Mouse (Mus musculus) CH12.LX (cell line): ENCODE data around the gene Wnt1. TPM values are rescaled to one million over a fixed set of nuclear protein-coding genes. Genes with fewer than 3 reads are reported as not detected.

ENCODE experiments used
- DNase-seq: peaks from one replicate; pipeline ENCODE4 v3.0.0-alpha.2; 2013; ENCODE audit errors: extremely low read depth
- H3K27ac ChIP-seq: 2 replicates; pipeline ENCODE4 v1.5.1; 2012; ENCODE audit warnings: low read depth, mild to moderate bottlenecking, control low read depth, moderate library complexity; ENCODE audit not compliant: insufficient read depth
- H3K27me3 ChIP-seq: replicated peaks from 2 replicates; pipeline ENCODE3; 2012; ENCODE audit warnings: inconsistent platforms
- H3K36me3 ChIP-seq, 2 experiments: replicated peaks in 1 of 2; 2 replicates each; pipeline versions ENCODE3 to v1.6.1; 2012; ENCODE audit warnings: inconsistent platforms in 1 of 2, low read length in 1 of 2, mild to moderate bottlenecking in 1 of 2, mixed read lengths in 1 of 2, moderate library complexity in 1 of 2; ENCODE audit not compliant: control insufficient read depth in 1 of 2, insufficient read depth in 1 of 2
- H3K4me1 ChIP-seq, 2 experiments: 2 replicates each; pipeline ENCODE4 v1.6.1; 2012; ENCODE audit warnings: inconsistent platforms in 1 of 2, moderate library complexity in 1 of 2; ENCODE audit not compliant: insufficient read depth in 2 of 2, control insufficient read depth in 1 of 2
- H3K4me2 ChIP-seq: 2 replicates; pipeline ENCODE4 v1.6.1; 2012; ENCODE audit warnings: low read depth, mild to moderate bottlenecking, control low read depth; ENCODE audit not compliant: poor library complexity, insufficient read depth, severe bottlenecking
- H3K4me3 ChIP-seq, 3 experiments: fragments of 150-350 bp in 1 of 3; sonication (generic) in 1 of 3; replicated peaks in 1 of 3; 2 replicates each; pipeline versions ENCODE3 to v1.5.1; 2011 to 2012; ENCODE audit warnings: low read depth in 2 of 3, low read length in 2 of 3, mild to moderate bottlenecking in 2 of 3, moderate library complexity in 2 of 3, control low read depth in 1 of 3, improper control_type of control experiment in 1 of 3, inconsistent platforms in 1 of 3, mixed read lengths in 1 of 3; ENCODE audit not compliant: poor library complexity in 1 of 3
- H3K79me2 ChIP-seq: replicated peaks from 2 replicates; pipeline ENCODE4 v1.6.1; 2012; ENCODE audit warnings: mild to moderate bottlenecking, moderate library complexity; ENCODE audit not compliant: control insufficient read depth, poor library complexity, insufficient read depth, severe bottlenecking; ENCODE audit errors: extremely low read depth
- H3K9ac ChIP-seq: 2 replicates; pipeline ENCODE4 v1.6.1; 2012; ENCODE audit warnings: low read depth, mild to moderate bottlenecking, control low read depth, moderate library complexity; ENCODE audit not compliant: insufficient read depth
- H3K9me3 ChIP-seq: replicated peaks from 2 replicates; pipeline ENCODE3; 2012; ENCODE audit warnings: low read length, inconsistent platforms, mixed read lengths
- CHD2 ChIP-seq: IDR thresholded peaks from 2 replicates; pipeline ENCODE4 v1.6.1; 2011; ENCODE audit warnings: low read length, improper control_type of control experiment
- ELF1 ChIP-seq: IDR thresholded peaks from 2 replicates; pipeline ENCODE4 v1.6.1; 2014; ENCODE audit warnings: low read depth, mild to moderate bottlenecking, inconsistent platforms, low read length, improper control_type of control experiment
- ETS1 ChIP-seq: conservative IDR thresholded peaks from 2 replicates; pipeline ENCODE4 v1.6.1; 2012; ENCODE audit warnings: low read depth, mild to moderate bottlenecking, inconsistent platforms, low read length, improper control_type of control experiment, moderate library complexity
- MAX ChIP-seq: IDR thresholded peaks from 2 replicates; pipeline ENCODE4 v1.6.1; 2011; ENCODE audit warnings: low read length, improper control_type of control experiment
- MAZ ChIP-seq: IDR thresholded peaks from 2 replicates; pipeline ENCODE4 v1.6.1; 2012; ENCODE audit warnings: low read depth, mild to moderate bottlenecking, inconsistent platforms, low read length, improper control_type of control experiment, moderate library complexity
- MXI1 ChIP-seq: IDR thresholded peaks from 2 replicates; pipeline ENCODE4 v1.6.1; 2011; ENCODE audit warnings: mild to moderate bottlenecking, low read depth, low read length, improper control_type of control experiment
- MYC ChIP-seq: IDR thresholded peaks from 2 replicates; pipeline ENCODE4 v1.6.1; 2011; ENCODE audit warnings: low read depth, mild to moderate bottlenecking, improper control_type of control experiment, low read length
- POLR2A ChIP-seq: IDR thresholded peaks from 2 replicates; pipeline ENCODE4 v1.6.1; 2011; ENCODE audit warnings: low read depth, mild to moderate bottlenecking, improper control_type of control experiment, low read length
- POLR2AphosphoS2 ChIP-seq: IDR thresholded peaks from 2 replicates; pipeline ENCODE4 v1.6.1; 2011; ENCODE audit warnings: low read depth, low read length, improper control_type of control experiment
- RCOR1 ChIP-seq: conservative IDR thresholded peaks from 2 replicates; pipeline ENCODE4 v1.6.1; 2012; ENCODE audit warnings: low read depth, mild to moderate bottlenecking, inconsistent platforms, low read length, improper control_type of control experiment
- TCF12 ChIP-seq: IDR thresholded peaks from 2 replicates; pipeline ENCODE4 v1.6.1; 2014; ENCODE audit warnings: low read depth, mild to moderate bottlenecking, inconsistent platforms, low read length, improper control_type of control experiment
- UBTF ChIP-seq: IDR thresholded peaks from 2 replicates; pipeline ENCODE4 v1.6.1; 2012; ENCODE audit warnings: low read depth, mild to moderate bottlenecking, inconsistent platforms, low read length, improper control_type of control experiment, moderate library complexity
- USF2 ChIP-seq: conservative IDR thresholded peaks from 2 replicates; pipeline ENCODE4 v1.6.1; 2011; ENCODE audit warnings: low read depth, low read length, improper control_type of control experiment
- ZC3H11A ChIP-seq: IDR thresholded peaks from 2 replicates; pipeline ENCODE4 v1.6.1; 2012; ENCODE audit warnings: low read depth, mild to moderate bottlenecking, inconsistent platforms, low read length, improper control_type of control experiment
- ZNF384 ChIP-seq: IDR thresholded peaks from 2 replicates; pipeline ENCODE4 v1.6.1; 2012; ENCODE audit warnings: low read depth, low read length, improper control_type of control experiment, inconsistent platforms
- dilution Hi-C: fragments of 300-500 bp; cut with MboI; formaldehyde crosslinking; loops from 2 replicates; pipeline ENCODE4 v1.14.3; 2020; ENCODE audit warnings: low sequenced_read_pairs; ENCODE audit not compliant: extremely low pct_unique_long_range_greater_than_20kb, extremely low pct_ligation_motif_present
- in situ Hi-C: fragments of 300-500 bp; cut with MboI; formaldehyde crosslinking; loops from 3 replicates; pipeline ENCODE4 v1.14.3; 2019; ENCODE audit warnings: low sequenced_read_pairs, low pct_ligation_motif_present, low pct_unique_long_range_greater_than_20kb, mixed read lengths
- polyA plus RNA-seq: library from polyadenylated mRNA; unstranded; fragments of >175 nt; gene quantifications from 2 replicates; pipeline ENCODE4 v1.2.1, GENCODE M21; 2012; ENCODE audit warnings: low read depth; ENCODE audit not compliant: insufficient read length
- total RNA-seq, 2 experiments: library from RNA; depleted of rRNA; stranded (reverse); fragments of 300-350 nt in 1 of 2; fragments of >200 nt in 1 of 2; gene quantifications; 2 replicates each; pipeline ENCODE4 v1.2.3; 2012 to 2014

Wnt1 gene
- total and polyA plus RNA-seq, 3 experiments = not detected

DNA sequence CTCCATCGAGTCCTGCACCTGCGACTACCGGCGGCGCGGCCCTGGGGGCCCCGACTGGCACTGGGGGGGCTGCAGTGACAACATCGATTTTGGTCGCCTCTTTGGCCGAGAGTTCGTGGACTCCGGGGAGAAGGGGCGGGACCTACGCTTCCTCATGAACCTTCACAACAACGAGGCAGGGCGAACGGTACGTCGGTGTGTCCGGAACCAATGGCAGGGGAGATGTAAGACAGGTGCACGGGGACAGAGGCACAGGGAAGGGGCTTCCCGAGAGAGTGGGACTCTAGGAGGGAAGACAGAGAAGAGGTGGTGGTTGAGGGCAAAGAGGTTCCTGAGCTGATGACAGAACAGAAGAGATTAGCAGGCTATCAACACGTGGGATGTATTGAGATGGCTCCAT lies 2.1 kb downstream of the Wnt1 start:
- dilution Hi-C loops = no loop called here
- Histone ChIP-seq H3K4me1 (peaks cover 33 to 39% of the 10 kb centered on the region in 2 experiments), H3K9ac (no peak overlapping the region), H3K27me3 (peaks cover 67% of the 10 kb centered on the region), H3K4me2 (peak overlapping the region; percentile 73; the same call in 1 of the 2 replicates), H3K79me2 (no peaks in the 10 kb centered on the region), H3K4me3 (peak overlapping the region in 1 of 3 experiments; percentile 43), H3K9me3 (peaks cover 23% of the 10 kb centered on the region), H3K27ac (no peak overlapping the region), H3K36me3 (no peaks in the 10 kb centered on the region)
- DNase-seq = no peak
- in situ Hi-C loops = no loop called here
- TF ChIP-seq ELF1 = no peak
- no peak for TF ChIP-seq POLR2A
- TF ChIP-seq TCF12 = no peak
- TF ChIP-seq MYC = 0 out of 2 replicates have a peak, but pooled peaks have one; percentile 21
- 0 out of 2 replicates have a peak, but pooled peaks have one; percentile 38 for TF ChIP-seq MXI1
- TF ChIP-seq RCOR1 = no peak
- TF ChIP-seq UBTF = no peak
- TF ChIP-seq MAZ = no peak
- TF ChIP-seq POLR2AphosphoS2 = no peak
- peak; percentile 10; the same call in 1 of the 2 replicates for TF ChIP-seq MAX
- TF ChIP-seq CHD2 = no peak
- no peak for TF ChIP-seq ETS1
- no peak for TF ChIP-seq USF2
- TF ChIP-seq ZNF384 = no peak

DNA sequence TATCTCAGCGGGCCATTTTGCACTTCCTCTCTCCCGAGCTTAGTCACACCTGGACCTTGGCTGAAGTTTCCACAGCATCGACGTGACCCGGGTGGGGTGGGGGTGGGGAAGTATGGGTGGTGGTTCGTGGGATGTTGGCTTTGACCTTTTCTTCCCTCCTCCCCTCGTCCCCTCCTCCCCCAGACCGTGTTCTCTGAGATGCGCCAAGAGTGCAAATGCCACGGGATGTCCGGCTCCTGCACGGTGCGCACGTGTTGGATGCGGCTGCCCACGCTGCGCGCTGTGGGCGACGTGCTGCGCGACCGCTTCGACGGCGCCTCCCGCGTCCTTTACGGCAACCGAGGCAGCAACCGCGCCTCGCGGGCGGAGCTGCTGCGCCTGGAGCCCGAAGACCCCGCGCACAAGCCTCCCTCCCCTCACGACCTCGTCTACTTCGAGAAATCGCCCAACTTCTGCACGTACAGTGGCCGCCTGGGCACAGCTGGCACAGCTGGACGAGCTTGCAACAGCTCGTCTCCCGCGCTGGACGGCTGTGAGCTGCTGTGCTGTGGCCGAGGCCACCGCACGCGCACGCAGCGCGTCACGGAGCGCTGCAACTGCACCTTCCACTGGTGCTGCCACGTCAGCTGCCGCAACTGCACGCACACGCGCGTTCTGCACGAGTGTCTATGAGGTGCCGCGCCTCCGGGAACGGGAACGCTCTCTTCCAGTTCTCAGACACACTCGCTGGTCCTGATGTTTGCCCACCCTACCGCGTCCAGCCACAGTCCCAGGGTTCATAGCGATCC lies 2.8 kb downstream of the Wnt1 start:
- Histone ChIP-seq H3K9ac (no peak overlapping the region), H3K9me3 (peaks cover 23% of the 10 kb centered on the region), H3K4me2 (no peak overlapping the region), H3K36me3 (no peaks in the 10 kb centered on the region), H3K4me1 (peaks cover 38 to 46% of the 10 kb centered on the region in 2 experiments), H3K79me2 (no peaks in the 10 kb centered on the region), H3K27me3 (peaks cover 66% of the 10 kb centered on the region), H3K27ac (no peak overlapping the region), H3K4me3 (no peak overlapping the region)
- no peak for TF ChIP-seq CHD2
- no peak for TF ChIP-seq ZC3H11A
- in situ Hi-C loops (no loop called here), dilution Hi-C loops (no loop called here)
- DNase-seq = no peak
